Mouse (Mus musculus) left cerebral cortex, adult 9 months (tissue): ENCODE data around the gene Qsox1.
A peak's percentile ranks its signal among the peaks of the same experiment; 100 is the strongest.

Experiments
- DNase-seq, 2 experiments: peaks; one replicate each; pipeline ENCODE4 v3.0.0; 2022; ENCODE audit warnings: low spot score in 2 of 2

Gene Qsox1

GRCm38 (mm10) chr1:155812581-155813499 is at the start of gene Qsox1:
Qsox1 (minus strand) TSS chr1:155812889.
- DNase-seq, result peak; percentile 47 to 76

GRCm38 (mm10) chr1:155854926-155855702 is 42.4 kb upstream of the Qsox1 start:
- no peak for DNase-seq

- DNase-seq, result no peak
These were observed 40.3 kb upstream of the Qsox1 start for GRCm38 (mm10) chr1:155853009-155853408.

GRCm38 (mm10) chr1:155844235-155844634 is 31.5 kb upstream of the Qsox1 start:
- DNase-seq, result no peak

- DNase-seq, result no peak
These were observed 30.8 kb upstream of the Qsox1 start for GRCm38 (mm10) chr1:155843538-155843937.

GRCm38 (mm10) chr1:155835667-155836066 is 23.0 kb upstream of the Qsox1 start:
- no peak for DNase-seq

GRCm38 (mm10) chr1:155833610-155834009 is 20.9 kb upstream of the Qsox1 start:
- DNase-seq, result no peak

- no peak for DNase-seq
These were observed 19.3 kb upstream of the Qsox1 start for GRCm38 (mm10) chr1:155831958-155832357.

- DNase-seq, result no peak
These were observed 18.2 kb upstream of the Qsox1 start for GRCm38 (mm10) chr1:155830861-155831260.

- DNase-seq, result no peak
These were observed 15.1 kb upstream of the Qsox1 start for GRCm38 (mm10) chr1:155827703-155828295.

GRCm38 (mm10) chr1:155826803-155827395 is 14.2 kb upstream of the Qsox1 start:
- no peak for DNase-seq

- no peak for DNase-seq
These were observed 13.4 kb upstream of the Qsox1 start for GRCm38 (mm10) chr1:155825940-155826716.

- DNase-seq, result no peak
These were observed 8.0 kb upstream of the Qsox1 start for GRCm38 (mm10) chr1:155820646-155821045.

GRCm38 (mm10) chr1:155816167-155816566 is 3.5 kb upstream of the Qsox1 start:
- DNase-seq, result no peak

GRCm38 (mm10) chr1:155811995-155812580 is 601 bp downstream of the Qsox1 start:
- DNase-seq, result no peak

- DNase-seq, result no peak
These were observed 2.1 kb downstream of the Qsox1 start for GRCm38 (mm10) chr1:155810616-155811015.

- DNase-seq, result no peak
These were observed 2.8 kb downstream of the Qsox1 start for GRCm38 (mm10) chr1:155809706-155810442.

GRCm38 (mm10) chr1:155808261-155808660 is 4.4 kb downstream of the Qsox1 start:
- no peak for DNase-seq

GRCm38 (mm10) chr1:155805607-155806006 is 7.1 kb downstream of the Qsox1 start:
- DNase-seq, result no peak
